In genomic region chr11:95149462-95150268, GRCm38 (mm10) we compare ENCODE assay signal across 14 mouse cellular contexts. TPM values are rescaled to one million over a fixed set of nuclear protein-coding genes. Genes with fewer than 3 reads are reported as not detected.
A peak's percentile ranks its signal among the peaks of the same experiment; 100 is the strongest.
DNase-seq lines count a peak whose midpoint lies in the region; ATAC-seq and TF ChIP-seq lines count a peak whose summit lies in the region.
"Had no signal": no experiment of that assay in that cellular context is flagged by ENCODE, and none has a peak within 500 bp of the region (broad histone marks: within the 10 kb centered on the region; RNA-seq: fewer than 3 reads in every experiment).

No protein-coding gene starts in this region.

- no peaks in the 10 kb centered on the region for H3K36me3 ChIP-seq in heart, embryonic 11.5 days (ENCODE audit: control insufficient read depth, insufficient read depth, low read length)
- no peaks in the 10 kb centered on the region for H3K36me3 ChIP-seq in kidney, embryonic 15.5 days
- H3K36me3 ChIP-seq in embryonic facial prominence, embryonic 10.5 days (replicated peaks), result no peaks in the 10 kb centered on the region
- H3K36me3 ChIP-seq in limb, embryonic 10.5 days, result no peaks in the 10 kb centered on the region
- H3K36me3 ChIP-seq in intestine, postnatal 0 days (ENCODE audit: control insufficient read depth, insufficient read depth), result no peaks in the 10 kb centered on the region
- H3K36me3 ChIP-seq: G1E had no signal

- ATAC-seq in heart, embryonic 11.5 days (replicated peaks; ENCODE audit: insufficient number of reproducible peaks, low FRiP score, low TSS enrichment), result no peak
- no peak for ATAC-seq in kidney, embryonic 15.5 days (replicated peaks; ENCODE audit: low FRiP score)
- no peak for ATAC-seq in intestine, postnatal 0 days
- ATAC-seq: forebrain, embryonic 16.5 days had no signal

- H3K27me3 ChIP-seq in heart, embryonic 11.5 days (ENCODE audit: control insufficient read depth, insufficient read depth, low read length), result peaks cover 89% of the 10 kb centered on the region
- H3K27me3 ChIP-seq in kidney, embryonic 15.5 days, result peaks cover 99% of the 10 kb centered on the region
- H3K27me3 ChIP-seq in embryonic facial prominence, embryonic 10.5 days (replicated peaks; ENCODE audit: low read depth, poor library complexity, severe bottlenecking), result peaks cover 100% of the 10 kb centered on the region
- peaks cover 99% of the 10 kb centered on the region for H3K27me3 ChIP-seq in limb, embryonic 10.5 days (ENCODE audit: low read depth, poor library complexity, severe bottlenecking)
- H3K27me3 ChIP-seq in intestine, postnatal 0 days (replicated peaks; ENCODE audit: control insufficient read depth, insufficient read depth, low read length), result peaks cover 82% of the 10 kb centered on the region

- no peak for TF ChIP-seq CTCF in intestine, postnatal 0 days (IDR thresholded peaks at IDR 0.05; ENCODE audit: low read depth)

- 3% methylated on average over 27 of the region's 27 CpGs for WGBS in heart, embryonic 11.5 days (ENCODE audit: insufficient replicate concordance)
- WGBS in kidney, embryonic 15.5 days, result 2% methylated on average over 27 of the region's 27 CpGs
- WGBS in embryonic facial prominence, embryonic 10.5 days, result 2% methylated on average over 27 of the region's 27 CpGs
- WGBS in limb, embryonic 10.5 days, result 2% methylated on average over 27 of the region's 27 CpGs
- WGBS in intestine, postnatal 0 days, result 3% methylated on average over 27 of the region's 27 CpGs

- H3K4me1 ChIP-seq in heart, embryonic 11.5 days (ENCODE audit: control insufficient read depth, insufficient read depth, low read length), result peaks cover 13% of the 10 kb centered on the region
- H3K4me1 ChIP-seq in kidney, embryonic 15.5 days, result peaks cover 43% of the 10 kb centered on the region
- peaks cover 56% of the 10 kb centered on the region for H3K4me1 ChIP-seq in embryonic facial prominence, embryonic 10.5 days
- peaks cover 36% of the 10 kb centered on the region for H3K4me1 ChIP-seq in limb, embryonic 10.5 days
- H3K4me1 ChIP-seq in intestine, postnatal 0 days (replicated peaks; ENCODE audit: control insufficient read depth, insufficient read depth, low read length), result peaks cover 7% of the 10 kb centered on the region; the same call in 1 of the 2 replicates

- no peak for DNase-seq in heart, adult 9 months (ENCODE audit: low spot score in 2 of 2)
- DNase-seq in kidney, adult 9 months, result no peak
- DNase-seq in embryonic facial prominence, embryonic 10.5 days (ENCODE audit: low spot score), result peak; percentile 52
- DNase-seq in limb, embryonic 10.5 days (ENCODE audit: low spot score), result peak; percentile 55
- no peak for DNase-seq in left cerebral cortex, adult 9 months (ENCODE audit: low spot score in 2 of 2)
- DNase-seq: cerebellum, adult 8-10 months; kidney, adult 2 months had no signal

- peaks cover 3% of the 10 kb centered on the region; the same call in 1 of the 2 replicates for H3K9me3 ChIP-seq in heart, embryonic 11.5 days (replicated peaks; ENCODE audit: control insufficient read depth, low read length)
- H3K9me3 ChIP-seq in kidney, embryonic 15.5 days (replicated peaks), result no peaks in the 10 kb centered on the region
- H3K9me3 ChIP-seq in embryonic facial prominence, embryonic 10.5 days, result no peaks in the 10 kb centered on the region
- no peaks in the 10 kb centered on the region for H3K9me3 ChIP-seq in limb, embryonic 10.5 days (replicated peaks)
- H3K9me3 ChIP-seq in intestine, postnatal 0 days (ENCODE audit: control insufficient read depth), result no peaks in the 10 kb centered on the region
- H3K9me3 ChIP-seq: G1E had no signal

- H3K9ac ChIP-seq in heart, embryonic 11.5 days (ENCODE audit: low read depth, low read length), result no peak overlapping the region
- H3K9ac ChIP-seq in kidney, embryonic 15.5 days, result no peak overlapping the region
- H3K9ac ChIP-seq in intestine, postnatal 0 days (ENCODE audit: low read depth, low read length), result no peak overlapping the region

- H3K27ac ChIP-seq in heart, embryonic 11.5 days (ENCODE audit: low read depth, low read length), result no peak overlapping the region
- no peak overlapping the region for H3K27ac ChIP-seq in kidney, embryonic 15.5 days
- H3K27ac ChIP-seq in embryonic facial prominence, embryonic 10.5 days (replicated peaks), result peak overlapping the region; percentile 27; the same call in 1 of the 2 replicates
- no peak overlapping the region for H3K27ac ChIP-seq in limb, embryonic 10.5 days
- no peak overlapping the region for H3K27ac ChIP-seq in intestine, postnatal 0 days (ENCODE audit: low read depth, low read length)

- H3K4me3 ChIP-seq in heart, embryonic 11.5 days (ENCODE audit: low read depth, low read length), result peak overlapping the region; percentile 5; the same call in 1 of the 2 replicates
- H3K4me3 ChIP-seq in kidney, embryonic 15.5 days (replicated peaks), result 0 out of 2 replicates have a peak overlapping the region, but pooled peaks have one; percentile 11
- peak overlapping the region; percentile 32 for H3K4me3 ChIP-seq in embryonic facial prominence, embryonic 10.5 days
- H3K4me3 ChIP-seq in limb, embryonic 10.5 days, result no peak overlapping the region
- no peak overlapping the region for H3K4me3 ChIP-seq in intestine, postnatal 0 days (ENCODE audit: low read depth, low read length)
- H3K4me3 ChIP-seq: megakaryocyte, embryonic 14.5 days had no signal

- H3K4me2 ChIP-seq in heart, embryonic 11.5 days, result no peak overlapping the region
- H3K4me2 ChIP-seq in kidney, embryonic 15.5 days, result 0 out of 2 replicates have a peak overlapping the region, but pooled peaks have one; percentile 4
- H3K4me2 ChIP-seq in intestine, postnatal 0 days (replicated peaks; ENCODE audit: low read depth), result no peak overlapping the region

RNA-seq across cellular contexts. Expression of gene Dlx4, which starts 3.6 kb away (rescaled TPM):
- not detected in 2 replicates for polyA plus RNA-seq in heart, embryonic 11.5 days (2014; fragmentation: Nextera tagmentation; extraction: Ambion mirVana)
- not detected in 2 replicates for polyA plus RNA-seq in kidney, embryonic 15.5 days (2015; fragmentation: Nextera tagmentation; extraction: Ambion mirVana)
- polyA plus RNA-seq in embryonic facial prominence, embryonic 10.5 days (2016; fragmentation: Nextera tagmentation; extraction: Ambion mirVana), result 3.6 and 4.3 TPM in 2 replicates
- 0.85 and 1.9 TPM in 2 replicates for polyA plus RNA-seq in limb, embryonic 10.5 days (2016; fragmentation: Nextera tagmentation; extraction: Ambion mirVana)
- polyA plus RNA-seq in intestine, postnatal 0 days (2015; fragmentation: Nextera tagmentation; extraction: Ambion mirVana), result not detected in 2 replicates
- polyA plus RNA-seq: forebrain, embryonic 16.5 days; G1E; kidney, adult 2 months had no signal

RNA-seq across cellular contexts. Expression of gene Dlx3, which starts 29.7 kb away (rescaled TPM):
- 0.30 and 0.40 TPM in 2 replicates for polyA plus RNA-seq in heart, embryonic 11.5 days (2014; fragmentation: Nextera tagmentation; extraction: Ambion mirVana)
- polyA plus RNA-seq in kidney, embryonic 15.5 days (2015; fragmentation: Nextera tagmentation; extraction: Ambion mirVana), result 0.78 and 2.5 TPM in 2 replicates
- 29.8 and 31.3 TPM in 2 replicates for polyA plus RNA-seq in embryonic facial prominence, embryonic 10.5 days (2016; fragmentation: Nextera tagmentation; extraction: Ambion mirVana)
- polyA plus RNA-seq in limb, embryonic 10.5 days (2016; fragmentation: Nextera tagmentation; extraction: Ambion mirVana), result 6.9 and 9.5 TPM in 2 replicates
- polyA plus RNA-seq in intestine, postnatal 0 days (2015; fragmentation: Nextera tagmentation; extraction: Ambion mirVana), result 0.30 and 0.44 TPM in 2 replicates
- polyA plus RNA-seq: G1E; liver, embryonic 16.5 days had no signal

Comparison
In these comparisons a context has a peak if more than half of its experiments do, and no peak if none do; other contexts are left out.
1. H3K4me3 ChIP-seq: peak in heart, embryonic 11.5 days (single experiment), kidney, embryonic 15.5 days (single experiment) and embryonic facial prominence, embryonic 10.5 days (single experiment); none in limb, embryonic 10.5 days (single experiment) and intestine, postnatal 0 days (single experiment).
2. DNase-seq: peak in embryonic facial prominence, embryonic 10.5 days (single experiment) and limb, embryonic 10.5 days (single experiment); none in heart, adult 9 months (0 of 2), kidney, adult 9 months (single experiment) and left cerebral cortex, adult 9 months (0 of 2).